Mouse (Mus musculus): Measurements from ENCODE around the gene Defa37.
"Not testable (repeated sequence)": the region's sequence is repeated elsewhere in the genome, so short reads cannot be mapped to it uniquely, and the experiment has no call there.

Gene Defa37

GRCm38 (mm10) chr8:21565086-21565485, at the start of gene Defa37:
Defa37 (plus strand) TSS chr8:21565386.
- not testable (repeated sequence) for DNase-seq (ENCODE audit: low spot score in 2 of 2)

- not testable (repeated sequence) for DNase-seq (ENCODE audit: low spot score in 2 of 2)
Measured at GRCm38 (mm10) chr8:21528732-21529131, 36.5 kb upstream of the Defa37 start, which contains the start of gene Defa32. Defa32 (plus strand) TSS chr8:21529032.

- not testable (repeated sequence) for DNase-seq (ENCODE audit: low spot score in 2 of 2)
Measured at GRCm38 (mm10) chr8:21582706-21583105, 17.5 kb downstream of the Defa37 start, which contains the start of gene Defa28. Defa28 (plus strand) TSS chr8:21583006.

- not testable (repeated sequence) for DNase-seq (ENCODE audit: low spot score in 2 of 2)
Measured at GRCm38 (mm10) chr8:21594408-21594807, 29.2 kb downstream of the Defa37 start, which contains the start of gene Gm7861. Gm7861 (minus strand) TSS chr8:21594508.
